Mouse (Mus musculus) small intestine, adult 2 months (tissue): Measurements from ENCODE around the gene Fgf6.

Source experiments
- CTCF ChIP-seq: fragments of 200-500 bp; IDR thresholded peaks from 2 replicates; pipeline ENCODE4 v1.5.1; 2012; ENCODE audit warnings: low read depth, mild to moderate bottlenecking, control low read depth, inconsistent platforms, low read length, moderate library complexity, mixed read lengths; ENCODE audit not compliant: insufficient replicate concordance, insufficient read length; ENCODE audit errors: extremely low read depth
- POLR2A ChIP-seq: fragments of 200-500 bp; IDR thresholded peaks from 2 replicates; pipeline ENCODE4 v1.6.1; 2012; ENCODE audit warnings: low read depth, mild to moderate bottlenecking, control low read depth, inconsistent platforms, low read length, moderate library complexity

- TF ChIP-seq CTCF (no peak), POLR2A (no peak)
Observed at GRCm38 (mm10) chr6:127014906-127015770, at the start of gene Fgf6.
